Mouse (Mus musculus): ENCODE measurements around the gene Cklf. TPM values are rescaled to one million over a fixed set of nuclear protein-coding genes. Genes with fewer than 3 reads are reported as not detected.
"Not testable (repeated sequence)": the region's sequence is repeated elsewhere in the genome, so short reads cannot be mapped to it uniquely, and the experiment has no call there.

Cklf gene
- polyA plus RNA-seq, 1 experiment from 2014 or later: 43.5 TPM

GRCm38 (mm10) chr8:104242038-104242644 lies 8.5 kb upstream of the Cklf start:
- Histone ChIP-seq H3K27ac (no peak overlapping the region), H3K36me3 (peaks cover 65% of the 10 kb centered on the region), H3K4me1 (peaks cover 5% of the 10 kb centered on the region), H3K4me3 (no peak overlapping the region), H3K9me3 (replicated peaks) (no peaks in the 10 kb centered on the region), H3K27me3 (ENCODE audit: low read depth, poor library complexity, severe bottlenecking) (no peaks in the 10 kb centered on the region)
- WGBS: 80% methylated on average over 12 of the region's 12 CpGs
- no peak for DNase-seq (ENCODE audit: low spot score)

- WGBS: 93% methylated on average over 4 of the region's 4 CpGs
- Histone ChIP-seq H3K4me1 (peaks cover 20% of the 10 kb centered on the region), H3K9me3 (replicated peaks) (no peaks in the 10 kb centered on the region), H3K27me3 (ENCODE audit: low read depth, poor library complexity, severe bottlenecking) (no peaks in the 10 kb centered on the region), H3K27ac (no peak overlapping the region), H3K36me3 (peaks cover 21% of the 10 kb centered on the region), H3K4me3 (no peak overlapping the region)
- no peak for DNase-seq (ENCODE audit: low spot score)
Observed at GRCm38 (mm10) chr8:104246621-104247020, 4.0 kb upstream of the Cklf start.

GRCm38 (mm10) chr8:104247054-104247907 lies 3.4 kb upstream of the Cklf start:
- H3K4me3 ChIP-seq: peak overlapping the region; percentile 69
- 72% methylated on average over 22 of the region's 22 CpGs for WGBS
- H3K27ac ChIP-seq: peak overlapping the region; percentile 78; the same call in 1 of the 2 replicates
- H3K4me1 ChIP-seq: peaks cover 24% of the 10 kb centered on the region
- H3K27me3 ChIP-seq (ENCODE audit: low read depth, poor library complexity, severe bottlenecking): no peaks in the 10 kb centered on the region
- DNase-seq (ENCODE audit: low spot score): no peak
- H3K36me3 ChIP-seq: peaks cover 19% of the 10 kb centered on the region
- H3K9me3 ChIP-seq (replicated peaks): no peaks in the 10 kb centered on the region

GRCm38 (mm10) chr8:104247908-104248275 lies 2.8 kb upstream of the Cklf start:
- Histone ChIP-seq H3K4me3 (peak overlapping the region; percentile 69), H3K27me3 (ENCODE audit: low read depth, poor library complexity, severe bottlenecking) (no peaks in the 10 kb centered on the region), H3K4me1 (peaks cover 24% of the 10 kb centered on the region), H3K36me3 (peaks cover 13% of the 10 kb centered on the region), H3K27ac (peak overlapping the region; percentile 78), H3K9me3 (replicated peaks) (no peaks in the 10 kb centered on the region)
- WGBS: 4% methylated on average over 11 of the region's 11 CpGs
- peak; percentile 33 for DNase-seq (ENCODE audit: low spot score)

- 0% methylated on average over 28 of the region's 28 CpGs for WGBS
- peaks cover 10% of the 10 kb centered on the region for H3K36me3 ChIP-seq
- no peaks in the 10 kb centered on the region for H3K9me3 ChIP-seq (replicated peaks)
- peak within 1 kb of the TSS; percentile 69 for H3K4me3 ChIP-seq
- peaks cover 24% of the 10 kb centered on the region for H3K4me1 ChIP-seq
- no peaks in the 10 kb centered on the region for H3K27me3 ChIP-seq (ENCODE audit: low read depth, poor library complexity, severe bottlenecking)
- peak; percentile 87 for DNase-seq (ENCODE audit: low spot score)
- H3K27ac ChIP-seq: peak within 1 kb of the TSS; percentile 78
Observed at GRCm38 (mm10) chr8:104248276-104248675, 2.4 kb upstream of the Cklf start, which contains the start of gene Tk2. Gene Tk2 (minus strand): TSS chr8:104248558.

GRCm38 (mm10) chr8:104249442-104249996 lies 1.1 kb upstream of the Cklf start:
- Histone ChIP-seq H3K27me3 (ENCODE audit: low read depth, poor library complexity, severe bottlenecking) (no peaks in the 10 kb centered on the region), H3K4me3 (no peak overlapping the region), H3K4me1 (peaks cover 24% of the 10 kb centered on the region), H3K36me3 (peaks cover 6% of the 10 kb centered on the region; the same call in 1 of the 2 replicates), H3K27ac (no peak overlapping the region), H3K9me3 (replicated peaks) (no peaks in the 10 kb centered on the region)
- whole genome bisulfite sequencing: 89% methylated on average over 7 of the region's 7 CpGs
- DNase-seq (ENCODE audit: low spot score): no peak

GRCm38 (mm10) chr8:104251461-104251860 lies 800 bp downstream of the Cklf start:
- 0% methylated on average over 7 of the region's 7 CpGs for WGBS
- peak overlapping the region; percentile 76 for H3K4me3 ChIP-seq
- no peaks in the 10 kb centered on the region for H3K9me3 ChIP-seq (replicated peaks)
- no peaks in the 10 kb centered on the region for H3K36me3 ChIP-seq
- no peaks in the 10 kb centered on the region for H3K27me3 ChIP-seq (ENCODE audit: low read depth, poor library complexity, severe bottlenecking)
- DNase-seq (ENCODE audit: low spot score): peak; percentile 48
- H3K27ac ChIP-seq: peak overlapping the region; percentile 93
- peaks cover 24% of the 10 kb centered on the region for H3K4me1 ChIP-seq

GRCm38 (mm10) chr8:104253016-104253415 lies 2.4 kb downstream of the Cklf start:
- WGBS: 90% methylated on average over 3 of the region's 3 CpGs
- DNase-seq (ENCODE audit: low spot score): peak; percentile 35
- H3K27ac ChIP-seq: no peak overlapping the region
- peaks cover 12% of the 10 kb centered on the region for H3K4me1 ChIP-seq
- no peaks in the 10 kb centered on the region for H3K27me3 ChIP-seq (ENCODE audit: low read depth, poor library complexity, severe bottlenecking)
- no peak overlapping the region for H3K4me3 ChIP-seq
- H3K36me3 ChIP-seq: peaks cover 9% of the 10 kb centered on the region
- no peaks in the 10 kb centered on the region for H3K9me3 ChIP-seq (replicated peaks)

GRCm38 (mm10) chr8:104261802-104262201 lies 11.1 kb downstream of the Cklf start:
- WGBS: 96% methylated on average over 5 of the region's 5 CpGs
- H3K4me1 ChIP-seq: not testable (repeated sequence)
- peaks cover 62% of the 10 kb centered on the region for H3K36me3 ChIP-seq

GRCm38 (mm10) chr8:104264271-104264935 lies 13.7 kb downstream of the Cklf start:
- H3K4me1 ChIP-seq; H3K27me3 ChIP-seq (ENCODE audit: low read depth, poor library complexity, severe bottlenecking); H3K9me3 ChIP-seq (replicated peaks); DNase-seq (ENCODE audit: low spot score); H3K27ac ChIP-seq; H3K4me3 ChIP-seq: not testable (repeated sequence)
- peaks cover 39% of the 10 kb centered on the region for H3K36me3 ChIP-seq
- 97% methylated on average over 22 of the region's 22 CpGs for WGBS

More at GRCm38 (mm10) chr8:104261802-104262201, 11.1 kb downstream of the Cklf start:
- H3K9me3 ChIP-seq (replicated peaks); H3K27ac ChIP-seq; H3K27me3 ChIP-seq (ENCODE audit: low read depth, poor library complexity, severe bottlenecking); H3K4me3 ChIP-seq; DNase-seq (ENCODE audit: low spot score): not testable (repeated sequence)

- Histone ChIP-seq H3K9me3 (replicated peaks) (no peaks in the 10 kb centered on the region), H3K27ac (no peak overlapping the region), H3K36me3 (peaks cover 18% of the 10 kb centered on the region), H3K4me3 (no peak overlapping the region), H3K27me3 (ENCODE audit: low read depth, poor library complexity, severe bottlenecking) (no peaks in the 10 kb centered on the region), H3K4me1 (no peaks in the 10 kb centered on the region)
- DNase-seq (ENCODE audit: low spot score): no peak
Observed at GRCm38 (mm10) chr8:104268368-104268767, 17.7 kb downstream of the Cklf start.

GRCm38 (mm10) chr8:104268937-104269440 lies 18.3 kb downstream of the Cklf start:
- Histone ChIP-seq H3K4me1 (no peaks in the 10 kb centered on the region), H3K27ac (no peak overlapping the region), H3K27me3 (ENCODE audit: low read depth, poor library complexity, severe bottlenecking) (no peaks in the 10 kb centered on the region), H3K9me3 (replicated peaks) (no peaks in the 10 kb centered on the region), H3K4me3 (no peak overlapping the region), H3K36me3 (peaks cover 12% of the 10 kb centered on the region)
- DNase-seq (ENCODE audit: low spot score): no peak
- 95% methylated on average over 6 of the region's 6 CpGs for WGBS

Data from limb, embryonic 10.5 days (tissue).